Mouse (Mus musculus) adipocyte (in vitro differentiated cells): ENCODE data around the gene Clec4a3.
A peak's percentile ranks its signal among the peaks of the same experiment; 100 is the strongest.
"Not testable (repeated sequence)": the region's sequence is repeated elsewhere in the genome, so short reads cannot be mapped to it uniquely, and the experiment has no call there.

ENCODE experiments used
- DNase-seq: peaks from one replicate; pipeline ENCODE4 v3.0.0-alpha.2; 2016; ENCODE audit warnings: low spot score

Gene Clec4a3

DNA sequence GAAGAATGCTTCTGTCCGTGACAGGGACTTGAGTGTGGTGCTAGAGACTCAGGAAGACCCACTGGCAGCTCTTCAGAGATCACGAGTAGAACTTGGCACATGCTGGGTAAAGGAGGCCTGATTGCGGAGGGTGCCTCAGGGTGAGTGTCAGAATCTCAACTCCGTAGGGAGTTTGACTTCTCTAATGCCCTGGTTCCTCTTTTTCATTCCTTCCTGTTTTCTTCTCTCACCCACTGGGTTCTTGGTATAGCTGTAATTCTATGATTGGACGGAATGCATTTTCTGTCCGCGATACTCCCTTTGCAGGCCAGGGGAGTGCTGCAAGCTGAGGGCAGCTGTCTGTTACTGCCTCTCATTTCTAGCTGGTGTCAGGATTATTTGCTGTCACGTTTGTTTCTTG, at the start of gene Clec4a3:
Gene Clec4a3, plus strand, starts transcription at position 115 of the 400 bp plus-strand sequence.
- no peak for DNase-seq

DNA sequence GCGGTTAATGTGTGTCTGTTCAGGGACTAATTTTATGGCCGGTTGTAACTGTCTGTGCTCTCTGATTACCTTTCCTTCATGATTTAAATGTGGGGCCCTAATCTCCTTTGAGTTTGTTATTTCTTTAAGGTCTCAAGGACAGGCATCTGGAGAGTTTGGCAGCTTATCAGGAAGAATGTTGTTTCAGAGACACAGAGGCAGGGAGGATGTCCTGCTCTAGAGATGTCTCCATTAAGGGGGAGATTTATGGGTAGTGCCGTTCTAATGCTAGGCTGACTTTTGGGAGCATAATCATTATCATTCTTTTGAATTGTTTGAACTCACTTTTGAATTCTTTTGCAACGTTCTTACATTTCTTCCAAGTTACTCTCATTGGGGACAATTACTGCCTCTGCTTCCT, 32.4 kb upstream of the Clec4a3 start:
- DNase-seq = no peak

DNA sequence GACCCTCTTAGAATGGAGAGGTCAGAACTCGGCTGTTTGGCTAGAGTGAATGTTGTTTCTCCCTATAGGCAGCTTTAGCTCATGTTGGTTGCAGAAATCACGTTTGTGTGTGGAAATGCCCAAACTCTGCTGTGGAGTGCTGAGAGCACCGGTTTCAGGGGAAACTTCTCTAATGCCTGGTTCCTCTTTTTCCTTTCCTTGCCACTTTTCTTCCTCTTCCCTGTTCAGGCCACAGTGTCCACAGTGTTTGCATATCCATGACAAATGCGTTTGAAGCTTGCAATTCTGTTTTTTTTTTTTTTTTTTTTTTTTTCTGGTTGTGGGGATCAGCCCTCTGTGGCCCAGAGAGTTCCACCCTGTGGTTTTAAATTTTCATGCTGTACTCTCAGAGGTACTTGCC, 30.9 kb upstream of the Clec4a3 start, which contains the start of gene Clec4a1:
Gene Clec4a1, plus strand, starts transcription at position 398 of the 400 bp plus-strand sequence.
- no peak for DNase-seq

DNA sequence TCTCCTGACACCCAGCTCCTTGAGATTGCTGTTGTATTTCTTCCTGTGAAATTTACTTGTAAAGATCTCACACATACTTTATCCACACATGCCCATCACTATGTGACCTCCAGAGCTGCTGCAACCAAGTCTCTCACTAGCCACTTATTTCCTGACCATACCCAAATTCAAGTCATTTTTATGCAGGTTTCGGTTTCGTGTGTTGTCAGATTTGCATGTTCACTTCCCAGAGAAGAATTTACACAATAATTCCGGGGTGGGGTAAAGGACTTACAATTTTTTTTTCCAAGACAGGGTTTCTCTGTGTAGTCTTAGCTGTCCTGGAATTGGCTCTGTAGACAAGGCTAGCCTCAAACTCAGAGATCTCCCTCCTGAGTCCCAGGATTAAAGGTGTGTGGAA, 17.5 kb upstream of the Clec4a3 start:
- no peak for DNase-seq

DNA sequence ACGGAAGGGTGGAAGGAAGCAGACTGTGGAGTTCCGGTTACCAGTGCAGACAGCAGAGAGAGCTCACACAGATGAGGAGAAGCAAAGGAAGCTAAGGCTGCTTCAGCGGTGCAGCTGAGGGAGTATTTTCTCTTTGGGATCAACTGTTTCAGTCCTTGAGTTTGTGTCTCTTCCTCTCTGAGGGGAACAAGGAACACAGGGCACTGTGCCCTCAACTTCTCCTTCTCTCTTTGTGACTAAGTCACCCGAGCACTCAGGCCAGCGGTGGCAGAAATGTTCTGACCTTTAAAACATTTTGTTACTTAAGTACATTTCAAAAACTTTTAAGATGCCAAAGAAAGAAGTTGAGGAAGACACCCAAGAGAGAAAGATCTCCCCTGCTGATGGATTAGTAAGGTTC, 12.7 kb upstream of the Clec4a3 start:
- DNase-seq = no peak

DNA sequence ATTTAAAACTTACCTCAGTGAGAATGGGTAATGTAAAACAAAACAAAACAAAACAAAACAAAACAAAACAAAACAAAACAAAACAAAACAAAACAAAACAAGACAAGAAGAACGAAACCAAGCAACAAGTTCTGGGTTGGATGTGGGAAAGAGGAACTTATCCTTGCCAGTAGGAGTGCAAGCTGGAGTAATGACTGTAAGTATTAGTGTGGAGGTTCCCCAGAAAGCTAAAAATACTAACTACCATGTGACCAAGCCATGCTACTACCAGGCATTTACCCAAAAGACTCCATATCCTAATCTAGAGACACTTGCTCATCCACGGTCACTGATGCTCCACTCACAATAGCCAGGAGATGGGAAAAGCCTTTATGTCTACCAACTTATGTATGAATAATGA, 5.6 kb upstream of the Clec4a3 start:
- no peak for DNase-seq

DNA sequence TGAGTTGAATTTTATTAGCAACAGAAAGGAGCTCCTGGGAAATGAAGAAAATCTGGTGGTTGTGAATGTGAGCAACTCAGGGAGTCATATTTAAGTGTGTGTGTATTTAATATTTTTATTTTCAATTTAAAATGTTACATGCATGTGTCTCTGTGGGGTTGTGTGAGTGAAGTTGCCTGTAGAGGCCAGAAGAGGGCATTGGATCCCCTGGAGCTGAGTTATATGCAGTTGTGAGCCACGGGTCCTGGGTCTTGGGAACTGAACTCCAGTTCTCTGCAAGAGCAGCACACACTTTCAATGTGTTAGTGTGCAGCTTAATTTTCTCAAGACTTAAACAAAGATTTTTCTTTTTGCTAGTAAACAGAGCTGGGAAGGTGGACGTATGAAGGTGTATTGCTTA, 12.2 kb downstream of the Clec4a3 start:
- no peak for DNase-seq

DNA sequence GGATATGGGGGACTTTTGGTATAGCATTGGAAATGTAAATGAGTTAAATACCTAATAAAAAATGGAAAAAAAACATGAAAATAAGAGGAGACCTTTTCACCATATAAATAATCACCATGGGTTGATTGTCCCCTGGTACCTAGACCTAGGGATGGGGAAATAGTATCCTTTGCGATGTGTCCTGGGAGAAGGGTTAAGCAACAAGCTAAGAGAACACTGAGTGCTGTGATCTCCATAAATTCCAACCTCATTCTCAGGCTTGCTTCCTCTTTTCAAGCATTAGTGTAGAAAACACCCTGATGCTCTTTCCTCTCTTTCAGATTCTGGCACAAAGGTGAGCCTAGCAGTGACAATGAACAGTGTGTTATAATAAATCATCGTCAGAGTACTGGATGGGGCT, 16.7 kb downstream of the Clec4a3 start:
- DNase-seq = no peak

DNA sequence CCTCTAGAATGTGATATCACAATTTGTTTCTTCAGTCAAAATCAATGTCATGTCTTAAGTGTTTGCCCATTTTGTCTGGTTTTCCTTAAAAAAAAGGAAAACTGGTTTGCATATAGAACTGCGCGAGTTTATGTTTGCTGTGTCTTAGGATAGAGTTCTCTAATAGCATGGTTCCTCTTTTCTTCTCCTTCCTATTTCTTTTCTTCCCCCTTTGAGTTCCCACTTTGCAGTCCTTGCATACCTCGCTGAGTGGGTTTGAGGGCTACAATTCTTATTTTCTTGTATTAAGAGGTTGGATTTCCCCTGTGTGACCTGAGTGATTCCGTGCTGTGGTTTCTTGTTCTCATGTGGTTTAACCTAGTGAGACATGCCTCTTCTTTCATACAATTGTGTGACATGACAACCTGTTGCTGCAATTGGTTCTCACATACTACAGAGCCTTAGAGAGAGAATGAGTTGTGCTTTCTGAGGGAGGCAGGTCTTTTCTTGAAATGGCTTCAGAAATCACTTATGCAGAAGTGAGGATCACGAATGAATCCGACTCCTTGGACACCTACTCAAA, 37.6 kb downstream of the Clec4a3 start, which contains the start of gene Clec4a4:
Gene Clec4a4, plus strand, starts transcription at position 492 of the 562 bp plus-strand sequence.
- no peak for DNase-seq

DNA sequence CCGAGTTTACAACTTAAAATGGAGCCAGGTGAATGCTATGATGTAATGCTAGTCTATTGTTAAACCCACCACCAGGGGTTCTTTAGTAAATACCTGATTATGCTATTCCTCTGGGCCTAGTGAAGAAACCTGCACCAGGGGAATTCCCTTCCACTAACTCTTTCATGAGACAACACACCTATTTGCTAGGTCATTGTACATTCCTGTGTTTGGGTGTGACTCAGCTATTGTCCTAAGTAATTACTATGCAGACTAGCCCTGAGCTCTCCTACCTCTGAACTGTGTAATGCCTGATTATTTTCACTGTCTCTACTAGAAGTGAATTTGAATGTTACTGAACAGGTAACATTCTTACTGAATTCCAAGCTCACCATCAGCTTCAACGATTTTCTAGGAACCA, 52.4 kb downstream of the Clec4a3 start:
- DNase-seq = not testable (repeated sequence)

DNA sequence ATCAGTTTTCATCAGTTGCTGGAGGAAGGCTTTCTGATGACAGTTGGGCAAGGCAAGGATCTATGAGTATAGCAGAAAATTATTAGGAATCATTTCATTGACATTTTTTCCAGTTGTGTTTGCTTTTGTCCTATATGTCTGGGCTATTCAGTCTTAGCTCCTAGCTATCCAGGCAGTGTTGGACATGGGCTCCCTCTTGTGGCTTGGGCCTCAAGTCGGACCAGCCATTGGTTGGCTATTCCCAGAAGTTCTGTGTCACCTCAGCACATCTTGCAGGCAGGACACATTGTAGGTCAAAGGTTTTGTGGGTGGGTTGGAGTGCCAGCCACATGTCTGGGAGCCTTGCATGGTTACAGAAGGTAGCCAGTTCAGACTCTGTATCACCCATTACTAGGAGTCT, 53.3 kb downstream of the Clec4a3 start:
- DNase-seq = peak; percentile 52
